Mouse (Mus musculus) frontal cortex, adult (tissue): ENCODE measurements around the gene Hnrnpul2.
A peak's percentile ranks its signal among the peaks of the same experiment; 100 is the strongest.
"Not testable (repeated sequence)": the region's sequence is repeated elsewhere in the genome, so short reads cannot be mapped to it uniquely, and the experiment has no call there.

Source experiments
- ATAC-seq: cut with Nextera tagmentation; 2 replicates; pipeline ENCODE4 v1.9.2; 2017; ENCODE audit warnings: mild to moderate bottlenecking, moderate library complexity, mixed read lengths; ENCODE audit not compliant: low TSS enrichment

Gene Hnrnpul2

DNA sequence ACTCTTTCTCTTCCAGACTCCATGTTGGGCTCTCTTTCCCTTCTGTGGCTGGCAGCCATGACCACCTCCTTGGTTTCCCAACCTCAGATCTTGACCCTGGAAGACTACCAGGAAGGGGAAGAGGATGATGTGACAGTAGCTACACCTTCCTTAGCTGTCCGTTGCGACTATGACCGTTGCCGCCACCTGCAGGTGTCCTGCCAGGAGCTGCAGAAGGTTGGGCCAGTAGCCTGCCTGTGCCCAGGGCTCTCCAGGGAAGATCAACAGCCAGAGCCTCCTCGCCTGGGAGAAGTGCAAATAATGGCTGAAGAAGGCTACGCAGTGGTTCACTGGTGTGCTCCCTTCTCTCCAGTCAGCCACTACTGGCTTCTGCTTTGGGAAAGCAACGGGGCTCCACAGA, 31.8 kb downstream of the Hnrnpul2 start:
- no peak for ATAC-seq

DNA sequence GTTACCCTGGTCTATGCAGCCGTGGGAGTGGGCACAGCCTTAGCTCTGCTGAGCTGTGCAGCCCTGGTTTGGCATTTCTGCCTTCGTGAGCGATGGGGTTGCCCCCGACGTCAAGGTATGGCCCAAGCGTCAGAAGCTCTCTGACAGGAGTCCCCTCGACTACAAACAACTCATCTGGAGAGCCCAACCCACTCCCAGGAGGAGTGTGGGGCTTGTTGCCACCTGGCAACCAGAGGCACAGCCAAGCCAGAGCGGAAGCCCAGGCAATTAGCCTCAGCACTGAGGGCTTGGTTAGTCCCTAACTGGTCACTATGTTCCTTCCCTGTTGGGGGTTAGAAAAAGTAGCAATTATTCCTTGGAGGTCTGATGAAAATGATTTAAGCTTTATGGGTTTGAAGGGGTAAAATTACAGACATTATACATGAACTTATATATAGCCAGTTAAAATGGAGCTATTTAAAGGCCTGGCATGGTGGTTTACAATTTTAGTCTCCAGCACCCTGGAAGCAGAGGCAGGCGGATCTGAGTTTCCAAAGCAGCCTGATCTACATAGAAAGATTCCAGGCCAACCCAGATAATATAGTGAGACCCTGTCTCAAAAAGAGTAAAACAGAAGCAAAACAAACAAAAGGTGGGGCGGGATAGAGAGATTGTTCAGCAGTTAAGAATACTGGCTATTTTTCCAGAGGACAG, 32.6 kb downstream of the Hnrnpul2 start:
- ATAC-seq = peak; percentile 79

DNA sequence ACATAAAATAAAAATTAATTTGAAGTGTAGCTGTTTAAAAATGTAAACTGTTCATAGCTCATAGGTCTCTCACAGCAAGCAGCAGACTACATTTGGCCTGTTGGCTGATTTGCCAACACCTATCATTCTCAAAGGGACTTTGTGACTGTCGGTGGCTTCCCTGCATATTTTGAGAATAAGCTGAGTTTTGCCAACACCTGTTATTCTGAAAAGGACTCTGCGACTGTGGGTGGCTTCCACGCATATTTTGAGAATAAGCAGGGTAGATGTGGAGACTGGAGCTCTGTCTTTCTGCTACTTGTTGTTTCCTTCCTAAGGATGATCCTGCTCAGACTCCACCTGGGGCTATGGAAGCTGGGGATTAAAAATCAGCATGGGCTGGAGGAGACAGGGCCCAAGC, 33.3 kb downstream of the Hnrnpul2 start:
- peak; percentile 47 for ATAC-seq

DNA sequence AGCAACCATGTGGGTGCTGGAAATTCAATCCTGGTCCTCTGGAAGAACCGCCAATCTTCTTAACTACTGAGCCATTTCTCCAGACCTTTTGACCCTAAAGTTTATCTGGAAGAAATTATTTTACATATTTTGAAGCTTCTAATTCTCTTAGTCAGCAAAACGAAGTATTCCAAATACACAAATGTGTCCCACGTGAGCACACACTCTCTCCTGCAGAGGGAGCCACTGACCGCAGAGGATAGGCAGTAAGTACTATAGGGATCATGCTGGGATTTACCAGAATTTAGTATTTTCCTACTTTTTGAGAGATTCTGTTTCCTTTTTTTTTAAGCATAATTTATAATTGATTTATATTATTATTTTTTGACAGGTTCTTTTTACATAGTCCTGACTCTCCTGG, 37.9 kb downstream of the Hnrnpul2 start:
- ATAC-seq = no peak

DNA sequence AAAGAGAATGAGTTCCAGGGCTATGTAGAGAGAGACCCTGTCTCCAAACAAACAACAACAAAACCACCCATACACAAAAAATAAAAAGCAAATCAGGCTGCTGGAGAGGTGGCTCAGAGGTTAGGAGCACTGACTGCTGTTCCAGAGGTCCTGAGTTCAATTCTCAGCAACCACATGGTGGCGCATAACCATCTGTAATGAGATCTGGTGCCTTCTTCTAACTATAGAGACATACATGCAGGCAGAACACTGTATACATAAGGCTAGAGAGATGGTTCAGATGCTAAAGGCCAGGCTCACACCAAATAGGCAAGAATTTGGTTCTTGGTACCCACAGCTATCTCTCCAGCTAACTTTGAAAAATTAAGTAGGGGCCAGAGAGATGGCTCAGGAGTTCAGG, 39.2 kb downstream of the Hnrnpul2 start:
- 0 out of 2 replicates have a peak, but pooled peaks have one; percentile 55 for ATAC-seq

DNA sequence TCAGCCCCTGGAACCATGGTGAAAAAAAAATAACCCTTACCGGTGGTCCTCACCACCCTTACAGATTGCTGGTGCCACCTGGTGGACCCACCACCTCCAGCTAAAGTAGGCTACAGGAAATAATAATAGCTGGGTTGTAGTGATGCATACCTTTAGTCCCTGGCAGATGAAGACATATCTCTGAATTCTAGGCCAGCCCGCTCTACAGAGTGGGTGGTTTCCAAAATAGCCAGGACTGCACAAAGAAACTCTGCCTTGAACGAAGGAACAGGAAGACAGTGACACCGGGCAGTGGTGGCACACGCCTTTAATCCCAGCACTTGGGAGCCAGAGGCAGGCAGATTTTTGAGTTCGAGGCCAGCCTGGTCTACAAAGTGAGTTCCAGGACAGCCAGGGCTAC, 44.5 kb downstream of the Hnrnpul2 start:
- peak; percentile 90 for ATAC-seq

DNA sequence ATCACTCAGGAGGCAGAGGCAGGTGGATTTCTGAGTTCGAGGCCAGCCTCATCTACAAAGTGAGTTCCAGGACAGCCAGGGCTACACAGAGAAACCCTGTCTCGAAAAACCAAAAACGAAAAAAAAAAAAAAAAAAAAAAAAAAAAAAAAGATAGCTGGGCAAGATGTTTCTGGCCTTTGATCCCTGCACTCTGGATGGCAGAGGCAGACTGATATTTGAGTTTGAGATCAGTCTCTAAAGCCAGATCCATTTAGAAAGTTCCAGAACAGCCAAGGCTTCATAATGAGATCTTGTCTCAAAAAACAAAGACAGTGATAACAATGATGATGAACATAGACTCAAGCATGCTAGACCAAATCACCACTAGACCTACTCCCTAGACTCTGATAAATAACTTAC, 50.6 kb downstream of the Hnrnpul2 start:
- ATAC-seq = not testable (repeated sequence)

DNA sequence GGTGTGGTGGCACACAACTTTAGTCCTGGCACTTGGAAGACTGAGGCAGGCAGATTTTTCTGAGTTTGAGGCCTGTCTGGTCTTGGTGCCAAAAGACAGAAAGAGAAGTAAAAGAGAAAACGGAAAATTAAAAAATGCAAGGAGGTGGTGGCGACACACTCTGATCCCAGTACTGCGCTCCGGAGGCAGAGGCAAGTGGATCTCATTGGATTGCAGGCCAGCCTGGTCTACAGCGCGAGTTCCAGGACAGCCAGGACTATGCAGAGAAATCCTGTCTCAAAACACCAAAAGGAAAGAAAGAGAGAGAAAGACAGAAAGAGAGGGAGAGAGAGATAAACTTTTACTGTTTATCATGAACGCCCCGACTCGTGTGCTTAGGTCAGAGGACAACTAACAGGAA, 51.0 kb downstream of the Hnrnpul2 start:
- peak; percentile 9; the same call in 1 of the 2 replicates for ATAC-seq

DNA sequence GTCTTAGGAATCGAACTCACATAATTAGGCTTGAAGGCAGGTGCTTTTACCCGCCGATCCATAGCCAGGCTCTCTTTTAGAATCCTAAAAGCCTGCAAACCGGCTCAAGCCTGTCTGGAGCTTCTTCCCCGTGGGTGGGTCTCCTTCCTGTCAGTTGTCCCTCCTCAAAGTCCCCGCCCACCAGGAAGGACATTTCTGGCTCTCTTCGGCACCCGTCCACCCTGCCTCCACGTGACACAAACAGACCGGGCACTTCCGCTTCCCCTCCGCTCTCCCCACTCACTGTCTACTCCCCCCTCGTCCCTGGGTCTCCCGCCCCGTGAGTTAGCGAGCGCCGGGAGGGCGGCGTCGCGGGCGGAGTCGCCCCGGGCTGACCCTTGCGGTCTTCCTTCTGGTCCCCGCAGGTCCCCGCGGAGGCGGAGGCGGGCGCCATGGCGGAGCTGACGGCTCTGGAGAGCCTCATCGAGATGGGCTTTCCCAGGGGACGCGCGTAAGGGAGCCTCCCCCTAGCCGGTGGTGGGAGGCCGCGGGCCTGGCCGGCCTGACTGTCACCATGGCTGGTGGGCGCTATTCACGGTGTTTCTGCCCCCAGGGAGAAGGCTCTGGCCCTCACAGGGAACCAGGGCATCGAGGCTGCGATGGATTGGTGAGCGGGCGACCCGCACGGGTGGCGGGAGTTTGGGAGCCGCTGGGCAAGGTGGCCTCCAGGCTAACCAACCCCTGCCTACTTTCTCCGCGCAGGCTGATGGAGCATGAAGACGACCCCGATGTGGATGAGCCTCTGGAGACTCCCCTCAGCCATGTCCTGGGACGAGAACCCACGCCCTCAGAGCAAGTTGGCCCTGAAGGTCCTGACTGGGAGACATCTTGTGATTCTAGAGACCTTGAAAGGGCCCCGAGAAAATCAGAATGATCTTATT, 51.7 kb downstream of the Hnrnpul2 start, which contains the start of gene Ubxn1:
Gene Ubxn1, plus strand, starts transcription at position 230 of the 920 bp plus-strand sequence.
- ATAC-seq = peak; percentile 91

DNA sequence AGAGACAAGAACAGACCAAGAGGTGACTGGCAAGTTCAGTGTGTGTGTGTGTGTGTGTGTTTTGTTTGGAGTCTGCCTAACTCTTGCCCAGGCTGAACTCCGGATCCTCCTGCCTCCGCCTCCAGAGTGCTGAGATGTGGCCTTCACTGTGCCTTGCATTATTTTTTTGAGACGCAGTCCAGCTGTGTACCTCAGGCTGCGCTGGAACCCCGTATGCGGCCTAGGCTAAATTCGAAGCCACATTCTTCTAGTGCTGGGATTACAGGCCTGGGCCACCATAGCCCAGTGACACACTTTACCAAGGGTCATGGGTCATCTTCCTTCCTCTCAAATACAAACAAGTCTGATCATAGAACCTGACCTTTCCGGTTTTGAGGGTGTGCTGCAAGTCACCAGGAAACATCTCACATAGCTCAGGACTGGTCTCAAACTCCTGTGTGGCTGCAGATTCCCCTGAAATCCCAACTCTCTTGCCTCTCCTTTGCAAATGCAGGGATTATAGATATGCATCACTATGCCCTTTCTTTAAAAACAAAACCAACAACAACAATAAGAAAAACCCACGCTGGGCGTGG, 52.5 kb downstream of the Hnrnpul2 start:
- ATAC-seq = no peak

DNA sequence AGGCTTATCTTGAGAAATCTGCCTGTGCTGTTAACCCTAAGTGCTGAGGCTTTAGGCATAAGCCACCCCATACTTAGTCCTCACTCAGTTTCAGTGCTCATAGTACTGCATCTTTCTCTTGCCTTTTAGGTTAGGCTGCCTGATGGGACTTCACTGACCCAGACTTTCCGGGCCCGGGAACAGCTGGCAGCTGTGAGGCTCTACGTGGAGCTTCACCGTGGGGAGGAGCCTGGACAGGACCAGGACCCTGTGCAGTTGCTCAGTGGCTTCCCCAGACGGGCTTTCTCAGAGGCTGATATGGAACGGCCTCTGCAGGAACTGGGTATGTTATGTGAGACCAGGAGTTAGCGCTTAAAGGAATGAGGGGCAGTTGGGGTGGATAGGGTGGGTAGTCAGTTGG, 55.2 kb downstream of the Hnrnpul2 start:
- ATAC-seq = no peak

DNA sequence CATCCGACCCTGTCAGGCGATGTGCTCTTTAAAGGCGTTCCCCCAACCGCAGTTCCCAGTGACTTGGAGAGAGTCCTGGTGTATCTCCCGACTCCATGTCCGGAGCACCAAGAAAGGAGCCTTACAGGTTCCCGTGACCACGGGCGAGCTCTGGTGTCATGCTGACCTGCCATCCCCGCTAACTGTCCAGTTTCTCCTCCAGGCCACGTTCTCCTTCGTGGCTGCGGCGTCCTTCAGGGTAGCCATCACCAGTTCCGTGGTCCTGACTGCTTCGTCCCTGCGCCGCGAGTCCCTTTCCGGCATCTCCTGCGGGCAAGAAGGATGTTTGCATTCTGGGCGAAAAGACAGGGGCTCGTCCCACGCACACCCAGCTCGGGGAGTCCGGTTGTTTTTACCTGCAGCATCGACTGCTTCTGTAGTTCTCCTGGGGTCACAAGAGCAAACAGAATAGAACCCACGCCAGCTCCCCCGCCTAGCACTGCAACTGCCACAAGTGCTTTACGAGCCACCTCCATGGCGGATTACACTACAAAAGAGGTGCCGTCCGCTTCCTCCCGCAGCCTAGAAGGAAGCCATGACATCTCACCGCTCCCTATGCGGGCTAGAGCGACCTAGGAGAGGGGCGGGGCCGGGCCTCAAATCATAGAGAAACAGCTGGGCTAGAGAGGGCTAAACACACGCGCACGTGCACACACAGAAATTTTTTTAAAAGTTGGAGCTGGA, 60.7 kb downstream of the Hnrnpul2 start, which contains the start of gene Uqcc3:
Gene Uqcc3, minus strand, starts transcription at position 613 of the 723 bp plus-strand sequence.
- ATAC-seq = peak; percentile 95

DNA sequence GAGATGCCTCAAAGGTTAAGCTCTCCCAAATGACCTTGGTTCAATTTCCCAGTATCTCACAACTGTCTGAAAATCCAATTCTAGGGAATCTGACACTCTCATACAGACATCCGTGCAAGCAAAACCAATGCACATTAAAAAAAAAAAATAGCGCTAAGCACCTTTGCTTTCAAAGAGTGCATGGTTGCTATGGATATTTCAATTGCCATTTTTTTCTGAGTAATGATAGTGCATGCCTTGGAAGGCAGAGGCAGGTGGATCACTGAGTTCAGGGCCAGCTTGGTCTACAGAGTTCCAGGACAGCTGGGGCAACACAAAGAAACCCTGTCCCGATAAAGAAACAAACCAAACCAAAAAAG, 61.2 kb downstream of the Hnrnpul2 start:
- ATAC-seq = no peak

DNA sequence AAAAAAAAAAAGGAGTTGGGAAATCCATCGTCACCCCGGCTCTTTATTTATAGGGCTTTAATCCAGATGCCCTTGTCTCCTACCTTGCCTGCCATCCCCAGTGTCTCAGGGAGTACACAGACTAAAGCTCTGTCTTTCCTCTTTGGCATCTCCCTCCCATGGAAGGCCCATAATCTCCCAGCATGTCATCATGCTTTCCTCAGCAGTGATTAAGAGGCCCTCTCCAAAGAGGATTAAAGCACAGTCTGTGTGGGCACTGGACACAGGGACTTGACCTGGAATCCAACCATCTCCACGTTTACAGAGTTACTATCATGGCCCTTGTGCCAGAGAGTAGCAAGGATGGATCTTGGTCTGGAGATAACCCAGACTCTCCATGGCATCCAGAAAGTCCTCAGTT, 63.8 kb downstream of the Hnrnpul2 start, which contains the start of the genes Lbhd1 and Gm49403:
Gene Lbhd1, plus strand, starts transcription at position 117 of the 400 bp plus-strand sequence.
Gene Gm49403, plus strand, starts transcription at position 315 of the 400 bp plus-strand sequence.
- ATAC-seq = no peak
